Mouse (Mus musculus) liver, embryonic 15.5 days (tissue): ENCODE measurements around the gene Mettl6. TPM values are rescaled to one million over a fixed set of nuclear protein-coding genes. Genes with fewer than 3 reads are reported as not detected.
"Not testable (repeated sequence)": the region's sequence is repeated elsewhere in the genome, so short reads cannot be mapped to it uniquely, and the experiment has no call there.

ENCODE experiments used
- ATAC-seq: fragments of 200-750 bp; cut with Nextera tagmentation; 2 replicates; pipeline ENCODE4 v1.8.0; 2017; ENCODE audit warnings: moderate number of reproducible peaks, mild to moderate bottlenecking, moderate library complexity; ENCODE audit not compliant: insufficient read depth
- H3K27ac ChIP-seq: fragments of 300-500 bp; sonication (generic); replicated peaks from 2 replicates; pipeline ENCODE4 v1.5.1; 2015; ENCODE audit warnings: mild to moderate bottlenecking, inconsistent platforms
- H3K27me3 ChIP-seq: fragments of 300-500 bp; sonication (generic); 2 replicates; pipeline ENCODE4 v1.6.1; 2015; ENCODE audit warnings: mild to moderate bottlenecking, inconsistent platforms
- H3K36me3 ChIP-seq: fragments of 300-500 bp; sonication (generic); replicated peaks from 2 replicates; pipeline ENCODE4 v1.6.1; 2015; ENCODE audit warnings: moderate library complexity, mild to moderate bottlenecking, inconsistent platforms
- H3K4me1 ChIP-seq: fragments of 300-500 bp; sonication (generic); replicated peaks from 2 replicates; pipeline ENCODE4 v1.6.1; 2015; ENCODE audit warnings: inconsistent platforms
- H3K4me2 ChIP-seq: fragments of 300-500 bp; sonication (generic); 2 replicates; pipeline ENCODE4 v1.6.1; 2015; ENCODE audit warnings: moderate library complexity, mild to moderate bottlenecking, inconsistent platforms
- H3K4me3 ChIP-seq: fragments of 300-500 bp; sonication (generic); replicated peaks from 2 replicates; pipeline ENCODE4 v1.5.1; 2015; ENCODE audit warnings: mild to moderate bottlenecking, inconsistent platforms
- H3K9ac ChIP-seq: fragments of 300-500 bp; sonication (generic); 2 replicates; pipeline ENCODE4 v1.6.1; 2015; ENCODE audit warnings: moderate library complexity, mild to moderate bottlenecking, inconsistent platforms
- H3K9me3 ChIP-seq: fragments of 300-500 bp; sonication (generic); replicated peaks from 2 replicates; pipeline ENCODE4 v1.6.1; 2016; ENCODE audit warnings: inconsistent platforms
- whole genome bisulfite sequencing: fragments of 180-500 bp; shearing (Covaris S2); methylation state at CpG from one replicate; pipeline ENCODE4 v1.1.7; 2015; ENCODE audit warnings: mixed read lengths; ENCODE audit not compliant: insufficient replicate concordance; 5-methylcytosine and 5-hydroxymethylcytosine counted together
- polyA plus RNA-seq: library from polyadenylated mRNA; unstranded; fragments of >200 nt; fragmentation: Nextera tagmentation; extraction: Ambion mirVana; gene quantifications from 2 replicates; pipeline ENCODE4 v1.2.1, GENCODE M21; 2015

Gene Mettl6
- polyA plus RNA-seq, 1 experiment from 2014 or later = 27.6 TPM

DNA sequence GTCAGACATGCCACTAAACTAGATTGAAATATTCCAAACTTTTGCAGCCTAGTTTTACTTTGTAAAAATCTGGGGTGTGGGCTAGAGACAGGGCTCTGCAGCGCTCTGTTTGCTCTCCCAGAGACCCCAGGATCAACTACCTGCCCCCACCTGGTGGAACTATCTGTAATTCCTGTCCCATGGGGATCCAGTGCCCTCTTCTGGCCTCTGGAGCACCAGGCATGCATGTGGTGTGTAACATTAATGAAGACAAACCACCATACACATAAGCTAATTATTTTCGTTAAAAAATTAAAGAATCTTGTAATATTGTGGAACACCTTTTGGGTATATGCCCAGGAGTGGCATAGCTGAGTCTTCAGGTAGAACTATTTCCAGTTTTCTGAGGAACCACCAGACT lies 21.5 kb downstream of the Mettl6 start:
- H3K9me3 ChIP-seq = no peaks in the 10 kb centered on the region
- H3K4me3 ChIP-seq = no peak overlapping the region
- H3K4me1 ChIP-seq = no peaks in the 10 kb centered on the region
- no peak overlapping the region for H3K27ac ChIP-seq
- no peak overlapping the region for H3K9ac ChIP-seq
- no peak overlapping the region for H3K4me2 ChIP-seq
- ATAC-seq = no peak
- no peaks in the 10 kb centered on the region for H3K27me3 ChIP-seq
- 69% methylated on average over 2 of the region's 2 CpGs for WGBS
- H3K36me3 ChIP-seq = 0 out of 2 replicates have a peak, but pooled peaks cover 6% of the 10 kb centered on the region

DNA sequence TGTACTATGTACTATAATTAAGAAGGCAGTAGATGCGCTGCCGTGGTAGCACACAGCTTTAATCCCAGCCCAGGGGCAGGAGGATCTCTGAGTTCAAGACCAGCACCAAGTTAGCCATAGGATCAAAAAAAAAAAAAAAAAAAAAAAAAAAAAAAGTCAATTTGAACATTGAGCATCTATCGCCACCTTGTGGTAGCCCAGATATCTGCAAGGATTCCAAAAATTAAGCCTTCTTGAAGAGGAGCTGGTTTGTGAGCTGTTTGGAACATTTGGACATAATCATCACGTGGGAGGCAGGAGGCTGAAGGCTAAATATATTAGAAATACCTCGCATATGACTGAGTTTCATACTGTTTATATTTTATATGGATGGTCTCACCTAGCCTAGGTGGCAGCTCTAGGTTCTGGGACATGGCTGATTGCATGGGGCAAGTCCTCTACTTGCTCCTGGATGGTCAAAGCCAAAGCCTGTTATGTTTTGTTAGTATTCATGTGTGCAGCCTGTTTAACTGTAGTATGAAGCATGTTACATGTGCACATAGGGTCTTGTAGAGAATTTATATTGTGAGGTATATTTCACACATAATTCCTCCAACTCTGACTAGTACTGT lies 22.3 kb downstream of the Mettl6 start:
- no peak for ATAC-seq
- no peaks in the 10 kb centered on the region for H3K27me3 ChIP-seq
- WGBS = 3% methylated on average over 5 of the region's 5 CpGs

DNA sequence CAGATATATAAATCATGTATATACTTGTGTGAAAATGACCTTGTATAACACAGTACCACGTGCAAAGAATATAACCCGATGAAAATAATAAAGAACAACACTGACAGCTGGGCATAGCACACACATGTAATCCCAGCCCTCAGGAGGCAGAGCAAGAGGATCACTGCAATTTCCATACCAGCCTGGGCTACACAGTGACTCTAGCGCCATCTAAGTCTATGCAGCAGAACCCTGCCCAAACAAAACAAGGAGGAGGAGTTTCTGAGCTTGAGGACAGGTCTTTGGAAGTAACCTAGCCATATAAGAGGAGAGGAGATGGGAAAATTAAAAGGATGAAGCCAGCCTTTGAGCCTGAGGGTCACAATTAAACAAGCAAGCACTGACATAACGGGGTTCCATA lies 25.1 kb downstream of the Mettl6 start:
- no peaks in the 10 kb centered on the region for H3K9me3 ChIP-seq
- no peak overlapping the region for H3K27ac ChIP-seq
- H3K9ac ChIP-seq = no peak overlapping the region
- no peak for ATAC-seq
- H3K4me2 ChIP-seq = no peak overlapping the region
- no peaks in the 10 kb centered on the region for H3K27me3 ChIP-seq
- 53% methylated on average over 4 of the region's 4 CpGs for WGBS
- H3K4me3 ChIP-seq = no peak overlapping the region
- no peaks in the 10 kb centered on the region for H3K4me1 ChIP-seq
- H3K36me3 ChIP-seq = no peaks in the 10 kb centered on the region

More for the DNA sequence above, 22.3 kb downstream of the Mettl6 start:
- Histone ChIP-seq H3K4me2 (no peak overlapping the region), H3K4me1 (no peaks in the 10 kb centered on the region), H3K36me3 (no peaks in the 10 kb centered on the region), H3K9me3 (no peaks in the 10 kb centered on the region), H3K4me3 (no peak overlapping the region), H3K9ac (no peak overlapping the region), H3K27ac (no peak overlapping the region)

DNA sequence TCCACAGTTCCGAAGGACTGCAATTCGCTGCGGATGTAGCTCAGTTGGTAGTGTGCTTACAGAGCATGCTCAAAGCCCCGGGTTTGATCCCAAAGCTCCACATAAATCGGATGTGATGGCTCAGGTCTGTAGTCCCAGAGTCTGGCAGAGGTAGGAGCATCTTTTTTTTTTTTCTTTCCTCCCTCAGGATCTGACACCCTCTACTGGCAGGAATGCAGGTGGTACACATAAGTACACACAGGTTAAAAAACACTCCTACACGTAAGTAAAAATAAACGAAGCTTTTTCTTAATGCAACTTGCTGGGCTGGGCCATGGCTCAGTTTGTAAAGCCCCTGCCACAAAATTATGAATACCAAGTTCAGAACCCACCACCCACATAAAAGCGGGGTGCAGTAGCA lies 30.7 kb downstream of the Mettl6 start:
- 56% methylated on average over 8 of the region's 8 CpGs for WGBS
- Histone ChIP-seq H3K36me3 (no peaks in the 10 kb centered on the region), H3K4me2 (no peak overlapping the region), H3K4me3 (no peak overlapping the region), H3K9ac (no peak overlapping the region), H3K9me3 (no peaks in the 10 kb centered on the region), H3K27ac (no peak overlapping the region), H3K27me3 (no peaks in the 10 kb centered on the region), H3K4me1 (no peaks in the 10 kb centered on the region)
- ATAC-seq = no peak

DNA sequence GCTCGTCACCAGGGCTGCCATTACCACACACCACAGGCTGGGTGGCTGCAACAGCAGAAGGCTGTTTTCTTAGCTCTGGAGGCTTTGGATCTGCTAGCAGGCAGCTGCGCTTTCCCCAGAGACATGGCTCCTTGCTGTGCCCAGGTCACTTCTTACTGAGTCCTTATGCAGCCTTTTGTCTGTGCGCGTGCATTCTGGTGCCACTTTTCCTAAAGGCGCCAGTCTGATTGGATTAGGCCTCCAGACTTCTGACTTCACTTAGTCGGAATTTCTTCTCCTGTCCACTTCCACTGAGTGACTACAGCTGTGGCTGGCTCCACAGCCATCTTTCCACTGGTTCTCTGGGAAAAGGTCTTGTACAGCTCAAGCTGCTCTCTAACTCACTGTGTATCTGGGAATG lies 32.0 kb downstream of the Mettl6 start:
- ATAC-seq = no peak
- Histone ChIP-seq H3K9ac (no peak overlapping the region), H3K27ac (no peak overlapping the region), H3K4me3 (no peak overlapping the region), H3K27me3 (no peaks in the 10 kb centered on the region), H3K9me3 (no peaks in the 10 kb centered on the region), H3K36me3 (no peaks in the 10 kb centered on the region), H3K4me1 (no peaks in the 10 kb centered on the region), H3K4me2 (no peak overlapping the region)
- WGBS = 66% methylated on average over 6 of the region's 6 CpGs

DNA sequence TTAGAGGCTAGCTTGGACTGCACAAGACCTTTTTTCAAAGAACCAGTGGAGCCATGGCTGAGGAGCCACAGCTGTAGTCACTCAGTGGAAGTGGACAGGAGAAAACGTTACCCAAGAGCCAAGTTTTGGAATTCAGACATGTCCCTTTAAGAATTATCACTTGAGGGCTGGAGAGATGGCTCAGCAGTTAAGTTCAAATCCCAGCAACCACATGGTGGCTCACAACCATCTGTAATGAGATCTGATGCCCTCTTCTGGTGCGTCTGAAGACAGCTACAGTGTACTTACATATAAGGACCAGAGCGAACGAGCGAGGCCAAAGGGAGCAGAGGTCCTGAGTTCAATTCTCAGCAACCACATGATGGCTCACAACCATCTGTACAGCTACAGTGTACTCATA lies 32.6 kb downstream of the Mettl6 start:
- not testable (repeated sequence) for H3K27me3 ChIP-seq, H3K9ac ChIP-seq, H3K27ac ChIP-seq, ATAC-seq, H3K4me1 ChIP-seq, H3K36me3 ChIP-seq, H3K4me2 ChIP-seq, H3K9me3 ChIP-seq, H3K4me3 ChIP-seq
- WGBS = 68% methylated on average over 5 of the region's 5 CpGs

DNA sequence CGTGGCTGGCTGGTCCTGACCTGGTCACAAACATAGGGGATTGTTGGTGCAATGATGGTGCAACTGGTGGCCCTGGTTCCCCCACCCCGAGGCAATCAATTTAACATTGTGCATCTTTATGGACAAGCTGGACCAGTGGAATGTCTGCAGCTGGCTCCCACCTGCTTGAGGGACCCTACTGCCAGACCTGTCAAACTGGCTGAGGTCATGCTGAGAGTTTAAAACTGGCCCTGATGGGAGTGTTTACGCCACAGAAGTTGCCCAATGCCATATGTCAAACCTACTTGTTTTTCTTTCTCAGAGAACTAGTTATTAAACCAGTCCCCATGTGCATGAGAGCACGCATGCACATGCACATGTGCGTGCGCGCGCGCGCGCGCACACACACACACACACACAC lies 36.8 kb downstream of the Mettl6 start:
- H3K36me3 ChIP-seq = no peaks in the 10 kb centered on the region
- no peak overlapping the region for H3K4me2 ChIP-seq
- ATAC-seq = no peak
- no peaks in the 10 kb centered on the region for H3K9me3 ChIP-seq
- H3K4me1 ChIP-seq = no peaks in the 10 kb centered on the region
- no peaks in the 10 kb centered on the region for H3K27me3 ChIP-seq
- H3K27ac ChIP-seq = no peak overlapping the region
- WGBS = 78% methylated on average over 12 of the region's 12 CpGs
- H3K4me3 ChIP-seq = no peak overlapping the region
- no peak overlapping the region for H3K9ac ChIP-seq

DNA sequence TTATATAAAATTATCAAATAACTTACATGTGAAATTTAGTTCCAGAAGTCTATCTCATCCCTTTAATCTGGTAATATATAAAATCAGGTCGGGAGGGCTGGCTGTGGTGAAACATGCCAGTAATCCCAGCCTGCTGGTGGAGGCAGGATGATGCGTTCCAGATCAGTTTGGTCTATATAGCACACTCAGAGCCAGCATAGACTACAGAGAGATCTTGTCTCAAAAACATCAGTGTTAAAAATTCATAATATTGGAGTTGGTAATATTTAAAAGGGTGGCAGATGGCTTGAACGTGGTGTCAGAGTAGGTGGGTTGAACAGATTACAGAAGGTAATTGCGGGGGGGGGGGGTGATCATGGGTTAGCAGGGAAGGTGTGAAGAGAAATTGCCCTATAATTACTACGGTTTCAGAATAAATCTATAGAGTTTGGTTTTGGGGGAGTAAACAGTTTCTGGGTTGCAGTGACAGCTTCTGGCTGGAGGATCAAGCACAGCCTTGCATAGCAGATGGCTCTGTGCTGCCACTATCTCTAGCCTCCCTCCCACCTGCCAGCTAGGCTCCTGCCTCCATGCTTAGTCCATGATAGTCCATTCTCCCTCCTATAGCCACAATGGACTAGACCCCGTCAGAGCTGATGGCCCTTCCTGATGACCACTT lies 38.6 kb downstream of the Mettl6 start:
- 59% methylated on average over 6 of the region's 6 CpGs for WGBS
- ATAC-seq = no peak
- no peak overlapping the region for H3K27ac ChIP-seq
- H3K4me1 ChIP-seq = no peaks in the 10 kb centered on the region
- no peaks in the 10 kb centered on the region for H3K9me3 ChIP-seq
- H3K9ac ChIP-seq = no peak overlapping the region
- H3K4me2 ChIP-seq = no peak overlapping the region
- no peaks in the 10 kb centered on the region for H3K36me3 ChIP-seq
- no peak overlapping the region for H3K4me3 ChIP-seq
- H3K27me3 ChIP-seq = no peaks in the 10 kb centered on the region

DNA sequence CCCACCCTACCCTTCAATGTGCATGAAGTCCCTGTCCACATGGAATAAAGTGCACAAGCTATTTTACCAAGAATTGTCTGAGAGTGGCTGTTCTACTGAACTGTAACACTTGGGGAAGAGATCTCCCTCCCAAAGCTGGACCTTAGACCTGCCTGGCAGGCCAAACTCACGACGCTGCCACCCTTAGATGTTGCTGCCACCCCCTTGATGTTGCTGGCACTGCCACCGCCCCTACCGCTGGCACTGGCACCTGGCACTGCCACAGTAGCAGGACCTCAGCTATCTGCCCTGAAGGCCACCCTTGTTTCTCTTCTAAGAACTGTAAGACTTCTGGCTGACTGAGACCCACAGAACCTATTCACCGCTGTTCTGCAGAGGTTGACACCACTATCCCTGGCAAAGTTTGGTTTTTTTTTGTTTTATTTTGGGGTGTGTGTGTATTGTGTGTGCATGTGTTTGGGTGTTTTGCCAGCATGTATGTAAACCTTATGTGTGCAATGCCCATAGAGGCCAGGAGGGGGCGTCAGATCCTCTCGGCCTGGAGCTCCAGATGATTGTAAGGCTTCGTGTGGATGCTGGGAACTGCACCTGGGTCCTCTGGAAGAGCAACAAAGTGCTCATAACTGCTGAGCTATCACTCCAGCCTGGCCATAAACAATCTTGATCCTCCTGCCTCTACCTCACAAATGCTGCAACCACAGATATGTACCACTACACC lies 39.8 kb downstream of the Mettl6 start:
- Histone ChIP-seq H3K4me1 (no peaks in the 10 kb centered on the region), H3K9me3 (no peaks in the 10 kb centered on the region), H3K27ac (no peak overlapping the region), H3K9ac (no peak overlapping the region), H3K27me3 (no peaks in the 10 kb centered on the region), H3K4me2 (no peak overlapping the region), H3K4me3 (no peak overlapping the region), H3K36me3 (no peaks in the 10 kb centered on the region)
- WGBS = 80% methylated on average over 8 of the region's 8 CpGs
- no peak for ATAC-seq

DNA sequence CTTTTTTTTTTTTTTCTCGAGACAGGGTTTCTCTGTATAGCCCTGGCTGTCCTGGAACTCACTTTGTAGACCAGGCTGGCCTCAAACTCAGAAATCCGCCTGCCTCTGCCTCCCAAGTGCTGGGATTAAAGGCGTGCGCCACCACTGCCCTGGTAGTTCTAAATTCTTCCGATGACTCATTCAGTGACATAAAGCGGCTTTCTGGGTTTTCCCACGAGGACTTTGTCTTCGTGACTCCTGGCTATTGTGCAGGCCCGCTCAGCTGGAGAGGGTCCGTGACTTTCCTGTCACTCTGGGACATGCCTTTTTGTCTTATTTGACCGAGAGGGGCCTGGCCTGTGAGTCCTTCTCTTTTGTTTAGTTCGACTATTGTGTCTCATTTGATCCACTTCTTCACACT lies 40.9 kb downstream of the Mettl6 start:
- not testable (repeated sequence) for H3K27me3 ChIP-seq, H3K9ac ChIP-seq, H3K36me3 ChIP-seq, ATAC-seq, H3K4me3 ChIP-seq, H3K4me1 ChIP-seq, H3K4me2 ChIP-seq, H3K9me3 ChIP-seq, H3K27ac ChIP-seq
- WGBS = 68% methylated on average over 12 of the region's 12 CpGs

DNA sequence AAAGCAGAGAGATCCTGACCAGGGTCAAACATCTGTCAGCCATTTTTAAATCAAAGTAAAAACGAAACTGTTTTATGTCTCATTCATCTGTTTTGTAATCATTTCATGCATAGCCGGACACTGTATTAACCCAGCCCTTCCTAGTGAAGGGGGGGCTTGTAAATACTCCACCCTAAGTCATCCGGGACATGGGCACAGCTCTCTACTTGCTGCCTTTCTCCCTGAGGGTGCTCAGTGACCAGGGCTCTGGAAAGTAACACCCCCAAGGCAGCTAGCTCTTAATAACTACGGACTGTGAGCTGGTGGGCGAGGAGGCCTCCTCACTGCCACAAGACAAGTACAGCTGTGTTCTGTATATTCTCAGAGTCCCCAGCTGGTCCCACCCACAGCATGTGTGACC lies 45.8 kb downstream of the Mettl6 start:
- ATAC-seq = no peak

More for the DNA sequence above, 45.8 kb downstream of the Mettl6 start:
- 59% methylated on average over 5 of the region's 5 CpGs for WGBS
- no peak overlapping the region for H3K9ac ChIP-seq
- no peaks in the 10 kb centered on the region for H3K9me3 ChIP-seq
- no peaks in the 10 kb centered on the region for H3K4me1 ChIP-seq
- no peak overlapping the region for H3K4me2 ChIP-seq
- H3K27me3 ChIP-seq = no peaks in the 10 kb centered on the region
- no peak overlapping the region for H3K4me3 ChIP-seq
- no peaks in the 10 kb centered on the region for H3K36me3 ChIP-seq
- no peak overlapping the region for H3K27ac ChIP-seq
